Mouse (Mus musculus): ENCODE data around the gene Tubg1.

- TF ChIP-seq CTCF (conservative IDR thresholded peaks at IDR 0.05; ENCODE audit: insufficient read depth, insufficient read length, low read depth, low read length) (no peak), POLR2A (IDR thresholded peaks at IDR 0.05; ENCODE audit: low read depth, low read length) (no peak)
Measured at GRCm38 (mm10) chr11:101142215-101142967, 22.7 kb downstream of the Tubg1 start.
